Mouse (Mus musculus): ENCODE measurements at regions not wholly inside any gene's neighbourhood (a gene's known extent, or its start where the extent isn't known, plus 50 kb on each side); places are given as distances from the start of the nearest gene placed in this dataset.

DNA sequence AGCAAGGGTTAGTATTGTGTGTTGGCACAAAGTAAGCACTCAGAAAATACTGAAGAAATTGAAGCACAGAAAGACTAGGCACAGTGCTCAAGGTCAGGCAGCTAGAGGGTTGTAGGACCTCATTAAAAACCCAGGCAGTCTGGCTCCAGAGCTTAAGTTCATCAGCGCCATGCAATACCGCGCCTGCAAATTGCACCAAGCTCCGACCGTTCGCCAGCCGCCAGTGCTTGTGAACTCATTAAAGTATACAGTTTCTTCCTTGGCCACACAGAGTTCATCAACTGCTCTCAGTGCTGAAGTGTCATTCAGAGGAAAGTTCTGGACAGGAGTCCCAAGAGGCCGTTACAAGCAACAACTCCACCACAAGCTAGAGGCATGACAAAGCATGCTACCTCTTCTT, 397.5 kb downstream of the Lmo4 start:
- no peak for DNase-seq (ENCODE audit: low read depth, low spot score)

DNA sequence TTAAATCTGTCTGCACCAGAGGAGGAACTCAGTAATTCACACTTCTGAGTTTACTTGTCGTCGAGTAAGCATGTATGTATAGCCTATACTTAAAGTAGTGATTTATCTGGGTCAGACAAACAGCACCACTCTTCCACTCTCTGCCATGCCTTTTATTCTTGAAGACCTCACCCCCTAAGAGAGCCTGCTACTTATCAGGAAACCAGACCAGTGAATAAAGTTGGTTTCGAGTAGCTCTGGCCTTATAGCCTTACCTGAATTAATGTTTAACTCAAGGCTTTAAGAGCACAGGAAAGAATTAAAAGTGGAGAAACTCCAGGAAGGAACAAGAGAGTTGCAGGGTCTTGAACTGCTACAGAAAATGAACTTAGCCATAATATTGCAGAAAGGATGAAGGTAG, 398.1 kb downstream of the Lmo4 start:
- DNase-seq (ENCODE audit: low read depth, low spot score): no peak

DNA sequence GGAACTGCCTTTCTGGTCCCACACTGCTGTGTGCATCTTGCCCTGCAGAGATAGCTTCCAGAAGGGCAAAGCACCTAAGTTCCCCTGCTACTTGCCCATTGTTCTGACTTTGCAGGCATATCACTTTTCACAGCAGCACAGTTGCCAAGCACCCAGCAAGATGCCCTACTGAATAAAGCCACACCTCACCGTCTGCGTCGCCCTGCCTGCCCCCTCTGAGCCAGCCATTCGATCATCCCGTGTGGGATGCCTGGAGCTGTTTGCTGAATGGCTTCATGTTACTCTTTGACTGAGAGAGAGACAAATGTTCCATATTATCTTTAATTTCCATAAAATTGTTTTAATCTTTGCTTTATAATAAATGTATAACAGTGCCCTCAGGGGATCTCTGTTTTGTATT, 407.2 kb downstream of the Lmo4 start:
- DNase-seq (ENCODE audit: low read depth, low spot score): no peak

DNA sequence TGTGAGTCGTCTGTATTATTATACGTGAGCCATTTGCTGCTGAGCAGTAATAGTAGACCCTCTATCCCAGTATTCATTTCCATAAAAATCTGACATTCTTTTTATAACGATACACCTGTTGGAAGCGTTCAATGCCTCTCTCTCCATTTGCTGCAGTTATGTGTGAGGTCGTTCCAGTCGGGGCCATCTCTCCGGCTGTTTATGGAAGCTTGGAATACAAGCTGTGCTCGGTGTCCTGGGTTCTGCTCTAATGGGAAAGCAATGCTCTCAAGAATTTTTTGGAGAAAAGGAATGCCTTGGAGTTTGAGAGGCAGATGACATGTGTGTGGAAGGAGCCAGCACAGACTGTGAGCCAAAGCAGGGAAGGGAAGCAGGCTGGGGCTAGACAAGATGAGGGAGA, 414.1 kb downstream of the Lmo4 start:
- DNase-seq (ENCODE audit: low read depth, low spot score): no peak

DNA sequence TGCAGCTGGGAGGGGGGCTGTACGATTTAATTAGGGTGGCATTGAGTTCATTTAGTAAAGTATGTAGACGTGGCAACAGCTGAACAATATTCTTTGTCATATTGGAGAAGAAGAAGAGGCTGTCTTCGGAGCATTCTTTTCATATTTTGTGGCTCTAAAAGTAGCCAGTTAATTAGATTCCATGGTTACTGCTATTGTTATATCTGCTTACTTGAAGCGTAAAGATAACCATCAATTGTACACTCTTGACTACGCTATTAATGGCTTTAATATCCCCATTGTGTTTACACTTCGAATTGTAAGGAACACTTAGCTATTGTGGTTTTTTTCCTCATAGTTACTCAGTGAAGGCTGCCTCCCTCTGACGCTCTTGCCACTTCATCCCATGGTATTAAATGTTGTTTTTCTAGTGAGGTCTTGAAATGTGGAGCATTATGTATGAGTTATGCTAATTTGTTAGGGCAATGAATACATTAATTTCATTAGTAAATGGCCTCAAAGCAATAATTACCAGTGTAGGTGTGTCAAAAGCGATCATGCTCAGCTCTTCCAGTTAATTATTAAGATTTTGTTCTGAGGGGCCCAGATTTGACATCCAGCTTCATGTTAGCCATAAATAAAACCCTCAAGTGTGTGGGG, 415.0 kb downstream of the Lmo4 start:
- no peak for DNase-seq (ENCODE audit: low read depth, low spot score)

DNA sequence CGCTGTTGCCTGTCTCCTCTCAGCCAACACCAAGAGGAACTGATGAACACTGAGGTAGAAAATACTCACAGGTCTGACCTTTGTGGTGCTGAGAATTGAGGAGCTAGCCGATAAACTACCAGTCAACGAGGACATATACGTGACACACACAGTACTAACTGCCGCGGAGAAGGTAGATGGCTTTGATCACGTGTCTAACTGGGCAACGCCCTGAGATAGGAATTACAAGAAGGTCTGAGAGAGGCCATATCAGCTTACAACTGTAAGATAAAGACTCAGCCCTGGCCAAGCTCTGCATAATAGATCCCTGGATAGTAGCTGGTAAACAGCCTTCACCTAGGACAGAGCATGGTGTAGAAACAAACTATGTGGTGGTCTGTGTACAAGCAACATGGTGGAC, 418.1 kb downstream of the Lmo4 start:
- no peak for DNase-seq (ENCODE audit: low read depth, low spot score)

DNA sequence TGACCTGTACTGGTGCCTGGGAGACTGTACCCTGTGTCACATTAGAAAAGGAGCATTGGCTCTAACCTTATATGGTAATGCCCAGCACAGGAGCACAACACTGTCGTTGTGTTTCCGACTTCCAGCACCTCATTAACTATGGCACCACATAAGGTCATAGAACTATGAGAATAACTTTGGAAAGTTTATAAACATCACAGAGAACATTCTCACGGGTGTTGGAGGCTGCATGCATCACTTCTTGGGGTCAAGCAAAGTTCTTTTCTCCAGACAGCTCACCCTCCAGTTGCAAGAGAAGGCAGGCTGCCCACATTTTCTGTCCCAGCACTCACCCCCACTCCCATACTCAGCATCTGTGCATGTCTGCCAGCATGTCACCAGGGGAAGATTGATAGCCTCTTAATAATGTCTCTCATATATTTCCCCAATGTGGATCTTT, 420.6 kb downstream of the Lmo4 start:
- no peak for DNase-seq (ENCODE audit: low read depth, low spot score)

DNA sequence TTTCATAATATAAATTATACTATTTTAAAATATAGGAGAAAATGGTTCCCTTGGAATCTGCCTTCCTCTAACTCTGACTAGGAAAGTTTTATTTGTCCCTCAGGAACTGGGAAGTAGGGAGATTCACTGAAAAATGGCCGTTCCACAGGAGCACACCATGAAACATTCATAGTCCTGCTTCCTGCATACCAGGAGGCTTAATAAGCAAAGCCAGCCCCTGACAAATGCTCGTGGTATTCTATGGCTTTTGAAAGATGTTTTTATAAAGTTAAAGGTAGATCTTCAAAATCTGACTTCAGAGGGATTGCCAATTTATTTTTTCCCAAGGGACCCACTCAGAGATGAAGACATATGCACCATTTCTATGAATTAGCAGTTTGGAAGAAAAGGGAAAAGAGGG, 426.9 kb downstream of the Lmo4 start:
- no peak for DNase-seq (ENCODE audit: low read depth, low spot score)

DNA sequence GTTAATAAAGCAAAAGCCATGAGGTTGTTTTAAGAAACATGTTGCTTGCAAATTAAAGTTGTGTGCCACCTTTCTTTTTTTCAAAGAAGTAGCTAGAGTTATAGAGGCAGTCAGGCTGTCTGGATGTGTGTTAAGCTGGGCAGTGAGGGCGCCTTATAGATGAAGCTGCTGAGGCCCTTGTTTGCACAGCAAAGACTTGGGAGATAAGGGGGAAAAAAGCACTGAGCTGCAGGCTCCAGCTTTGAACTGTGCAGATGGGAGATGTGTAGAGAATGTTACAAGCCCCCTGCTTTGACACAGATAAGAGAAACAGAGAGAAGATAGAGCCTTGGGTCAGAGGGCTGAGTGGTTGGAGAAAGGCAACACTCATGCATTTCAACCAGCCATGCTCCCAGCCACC, 445.7 kb downstream of the Lmo4 start:
- no peak for DNase-seq (ENCODE audit: low read depth, low spot score)

DNA sequence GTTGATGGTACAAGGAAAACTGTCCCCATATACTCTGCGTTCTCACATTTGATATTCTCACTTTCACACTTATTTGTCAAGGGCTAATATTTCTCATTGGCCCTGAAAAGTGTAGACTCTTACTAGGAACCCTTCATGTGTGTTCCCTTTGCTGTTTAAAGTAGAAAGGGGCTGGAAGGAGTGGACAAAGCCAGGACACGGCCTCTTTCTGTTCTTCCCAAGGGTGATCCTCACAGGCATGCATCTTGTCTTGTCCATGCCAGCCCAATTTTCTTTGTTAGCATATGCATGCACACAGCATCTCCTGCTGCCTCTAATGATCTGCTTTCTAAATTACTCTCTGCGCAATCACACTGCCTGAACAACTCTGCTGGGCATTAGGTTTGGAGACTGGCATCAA, 451.8 kb downstream of the Lmo4 start:
- DNase-seq (ENCODE audit: low read depth, low spot score): no peak

DNA sequence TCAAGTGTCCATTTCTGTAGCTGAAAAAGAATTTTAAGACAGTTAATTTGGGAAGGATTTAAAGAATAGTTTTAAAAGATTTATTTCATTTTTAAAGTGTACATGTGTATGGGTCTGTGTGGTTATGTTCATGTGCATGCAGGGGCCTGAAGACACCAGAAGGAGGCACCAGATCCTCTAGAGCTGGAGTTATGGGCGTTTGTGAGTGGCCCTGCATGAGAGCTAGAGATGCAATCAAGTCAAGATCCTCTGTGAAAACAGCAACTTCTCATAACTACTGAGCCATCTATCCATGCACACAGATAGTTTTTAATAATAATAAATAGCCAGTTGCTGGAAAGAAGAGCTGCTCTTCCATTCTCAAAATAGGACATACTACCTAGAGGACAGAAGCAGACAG, 452.4 kb downstream of the Lmo4 start:
- no peak for DNase-seq (ENCODE audit: low read depth, low spot score)

DNA sequence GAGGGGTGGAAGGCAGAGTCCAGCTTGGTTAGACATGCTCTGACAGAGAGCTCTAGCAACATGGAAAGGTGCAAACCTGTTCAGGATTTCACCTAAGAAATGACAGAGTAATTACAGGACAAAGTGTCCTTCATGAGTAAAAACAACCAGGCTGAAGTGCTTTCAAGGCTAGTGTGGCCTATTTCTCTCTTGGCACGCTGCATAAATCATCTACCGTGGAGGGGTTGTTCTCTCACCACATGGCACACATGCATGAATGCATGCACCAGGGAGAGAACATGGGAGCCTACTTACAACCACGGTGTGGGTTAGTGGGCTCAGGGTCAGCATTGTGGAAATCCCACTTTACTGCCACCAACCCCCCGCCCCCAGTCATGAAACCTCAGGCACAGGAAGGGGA, 454.9 kb downstream of the Lmo4 start:
- no peak for DNase-seq (ENCODE audit: low read depth, low spot score)

DNA sequence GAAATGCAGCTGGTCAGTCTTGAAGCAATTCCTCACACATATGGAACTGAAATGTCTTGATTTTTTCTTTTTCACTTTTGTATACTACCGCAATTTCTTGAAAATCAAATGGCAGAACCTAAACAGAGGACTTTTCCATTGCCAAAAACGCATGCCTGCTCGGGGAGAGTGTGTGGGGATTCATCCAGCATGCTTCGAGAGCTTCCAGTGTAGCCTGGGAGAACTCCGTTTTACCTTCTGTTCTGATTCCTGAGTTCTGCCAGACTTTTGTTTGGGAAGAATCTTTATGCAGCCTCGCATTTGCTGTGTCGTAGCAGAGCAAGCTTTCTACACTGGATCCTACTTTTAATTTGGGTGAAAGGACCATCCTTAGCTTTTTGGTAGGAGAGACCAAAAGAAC, 461.4 kb downstream of the Lmo4 start:
- no peak for DNase-seq (ENCODE audit: low read depth, low spot score)

DNA sequence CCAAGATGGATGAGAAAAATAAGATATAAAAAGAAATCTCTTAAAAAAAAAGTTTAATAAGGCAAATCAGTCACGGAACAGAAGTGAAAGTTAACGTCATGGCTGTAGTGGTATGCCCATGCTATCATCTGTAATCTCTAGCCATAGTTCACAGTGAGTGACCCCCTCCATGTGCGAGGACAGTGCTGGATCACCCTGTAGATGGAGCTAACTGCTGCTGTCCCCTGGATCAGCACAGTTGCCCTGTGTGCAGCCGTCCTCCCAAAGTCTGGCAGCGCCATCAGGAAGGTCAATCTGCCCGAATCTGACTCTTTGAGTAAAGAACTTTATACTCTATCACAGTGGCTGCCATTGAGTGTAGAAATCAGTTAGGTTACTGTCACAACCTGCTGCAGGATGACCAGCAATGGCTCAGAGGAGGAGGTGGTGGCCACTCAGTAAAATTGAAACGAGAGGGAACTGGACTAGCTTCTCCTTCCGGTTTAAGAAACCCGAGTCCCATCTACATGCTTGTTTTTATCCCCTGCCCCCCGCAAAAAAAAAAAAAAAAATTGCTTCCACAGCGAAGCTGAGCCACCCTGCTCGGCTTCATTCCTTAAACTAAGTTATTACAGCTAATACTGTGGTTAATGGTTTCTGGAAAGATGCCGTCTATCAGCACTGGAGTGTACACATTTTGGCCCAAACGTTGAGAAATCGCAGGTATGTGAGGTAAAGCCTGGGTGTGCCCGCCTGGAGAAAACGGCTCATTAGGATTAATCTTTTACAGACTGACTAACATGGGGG, 462.0 kb downstream of the Lmo4 start:
- DNase-seq (ENCODE audit: low read depth, low spot score): no peak

DNA sequence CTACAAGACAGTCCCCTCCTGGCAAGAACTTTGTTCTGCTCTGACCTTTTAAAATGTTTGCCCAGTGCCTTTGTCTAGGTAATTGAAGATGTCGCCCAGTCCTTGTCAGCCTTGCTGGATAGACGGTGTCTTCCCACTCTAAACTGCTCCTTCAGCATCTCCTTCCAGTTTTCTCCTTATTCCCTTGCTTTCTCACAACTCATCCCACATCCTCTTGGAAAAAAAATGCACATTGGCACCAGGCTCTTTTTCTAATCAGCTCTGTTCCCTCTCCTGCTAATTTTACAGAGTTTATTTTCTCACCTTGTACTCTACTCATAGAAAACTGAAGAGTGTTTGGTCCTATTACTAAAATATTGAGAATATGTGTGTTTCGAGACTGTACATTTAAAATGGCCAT, 466.3 kb downstream of the Lmo4 start:
- DNase-seq (ENCODE audit: low read depth, low spot score): no peak

DNA sequence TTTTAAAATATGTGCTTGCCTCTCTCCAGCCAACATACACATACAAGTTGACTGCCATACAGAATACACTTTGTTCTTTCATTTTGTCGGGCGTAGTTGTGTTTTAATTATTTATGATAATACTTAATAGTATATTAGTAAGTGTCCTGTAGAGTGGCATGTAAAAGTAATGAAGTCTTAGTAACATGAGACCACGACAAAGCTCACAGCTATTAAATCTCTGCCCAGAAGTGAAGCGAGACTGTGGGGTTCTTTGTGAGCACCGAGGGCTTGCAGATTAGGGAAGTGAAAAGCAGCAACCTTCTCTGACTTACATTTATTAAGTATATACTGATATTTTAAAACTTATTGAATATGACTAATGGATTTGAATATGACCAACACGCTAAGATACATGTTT, 467.2 kb downstream of the Lmo4 start:
- no peak for DNase-seq (ENCODE audit: low read depth, low spot score)

DNA sequence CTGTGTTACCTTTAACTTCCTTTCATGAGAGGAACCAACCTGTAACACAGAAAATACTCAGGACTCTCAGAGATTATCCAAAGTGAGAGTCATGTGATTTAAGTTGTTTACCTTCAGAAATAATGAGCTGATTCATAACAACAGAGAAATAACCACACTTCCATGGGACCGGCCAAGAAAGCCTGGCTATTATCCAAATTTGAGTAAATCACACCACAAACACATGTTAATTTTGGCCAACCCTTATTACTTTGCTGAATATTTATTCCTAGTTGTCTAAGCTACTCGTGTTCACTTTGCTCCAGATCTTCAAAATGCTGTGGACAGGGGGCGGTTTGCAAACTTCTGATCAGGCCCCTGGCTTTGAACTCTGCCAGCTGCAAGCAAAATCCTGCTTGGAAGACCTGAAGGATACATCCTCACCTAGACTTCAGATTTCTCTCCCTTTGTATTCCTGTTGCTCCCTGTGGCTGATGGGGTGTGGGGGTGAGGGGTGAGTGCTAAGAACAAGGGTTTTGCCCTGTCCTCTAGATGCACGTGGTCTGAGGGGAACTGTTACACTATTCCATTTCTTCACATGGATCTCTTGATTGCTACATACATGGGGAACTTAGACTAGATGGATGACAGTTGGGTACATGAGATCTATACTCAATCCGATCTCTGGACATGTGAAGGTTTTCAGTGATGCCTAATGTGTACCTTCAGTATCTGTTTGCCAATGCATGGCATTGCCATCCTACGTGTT, 468.2 kb downstream of the Lmo4 start:
- no peak for DNase-seq (ENCODE audit: low read depth, low spot score)

DNA sequence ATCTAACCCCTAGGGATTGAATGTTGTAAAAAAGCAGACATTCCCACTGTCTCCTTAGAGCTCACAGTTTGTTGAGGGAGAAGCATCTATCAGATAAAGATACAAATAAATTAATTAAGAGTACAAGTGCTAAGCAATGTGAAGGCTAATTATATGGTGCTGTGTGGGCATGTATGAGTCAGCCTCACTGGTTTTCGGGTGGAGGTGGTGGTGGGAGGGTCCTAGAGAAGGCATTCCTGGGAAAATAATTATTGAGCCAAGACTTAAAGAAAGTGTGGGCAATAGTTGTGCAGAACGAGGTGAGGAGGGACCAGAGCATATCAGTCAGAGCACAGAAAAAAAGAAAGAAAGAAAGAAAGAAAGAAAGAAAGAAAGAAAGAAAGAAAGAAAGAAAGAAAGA, 470.2 kb downstream of the Lmo4 start:
- no peak for DNase-seq (ENCODE audit: low read depth, low spot score)

DNA sequence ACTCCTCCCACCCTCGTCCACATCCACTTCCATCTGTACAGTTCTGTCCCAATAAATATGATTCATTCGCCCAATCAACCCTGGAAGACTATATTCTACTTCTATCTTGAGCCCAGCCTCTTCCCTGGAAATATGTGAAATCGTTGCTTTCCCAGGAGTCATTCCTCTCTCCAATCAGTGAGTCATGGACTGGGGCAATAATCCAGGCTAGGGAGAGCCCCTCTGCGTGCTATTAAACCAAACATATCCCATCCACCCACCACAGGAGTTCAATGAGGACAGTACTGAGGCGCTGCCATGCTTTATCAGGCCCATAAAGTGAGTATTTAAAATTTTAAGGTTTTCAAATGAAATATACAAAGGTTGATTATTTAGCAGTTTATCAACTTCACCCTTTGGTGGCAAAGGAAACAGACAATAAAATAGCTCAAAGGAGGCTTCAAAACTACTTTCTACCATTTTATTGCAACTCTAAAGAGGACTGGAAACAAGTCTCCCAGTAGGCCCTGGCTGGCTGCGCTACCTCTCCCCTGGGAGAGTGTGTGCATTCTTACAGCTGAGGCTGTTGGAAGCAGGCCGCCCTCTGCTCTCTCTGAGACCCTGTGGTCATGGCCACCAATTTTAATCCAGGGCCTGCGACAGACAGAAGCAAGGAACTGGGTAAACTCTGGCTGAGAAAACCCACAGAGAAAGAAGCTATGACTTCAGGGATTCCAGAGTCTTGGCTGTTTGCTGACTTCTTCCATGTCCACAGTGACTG, 471.9 kb downstream of the Lmo4 start:
- DNase-seq (ENCODE audit: low read depth, low spot score): no peak

DNA sequence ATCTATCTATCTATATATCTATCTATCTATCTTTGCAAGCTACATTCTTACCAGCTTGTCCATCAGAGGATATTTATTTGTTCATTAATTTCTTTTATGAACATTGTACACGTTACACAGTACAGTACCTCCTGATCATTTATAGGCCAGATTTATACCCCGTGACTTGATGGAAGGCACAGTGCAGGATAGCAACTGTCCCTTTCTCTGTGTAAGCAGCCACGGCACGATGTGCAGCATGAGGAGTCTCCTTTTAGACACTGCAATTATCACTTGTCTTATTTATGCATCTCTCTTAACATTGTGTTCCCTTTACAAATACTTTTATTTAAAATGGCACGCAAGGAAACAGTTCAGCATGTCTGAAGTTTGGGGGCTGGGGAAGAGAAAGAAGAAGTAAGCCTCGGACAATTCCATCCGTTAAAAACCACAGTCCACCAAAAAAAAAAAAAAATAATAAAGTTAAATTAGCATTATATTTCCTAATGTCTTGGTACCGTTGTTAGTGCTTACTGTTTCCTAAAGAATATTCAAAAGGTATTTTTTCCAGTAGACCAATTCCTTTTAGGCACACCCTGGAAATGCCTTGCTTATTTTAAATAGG, 475.4 kb downstream of the Lmo4 start:
- DNase-seq (ENCODE audit: low read depth, low spot score): no peak

DNA sequence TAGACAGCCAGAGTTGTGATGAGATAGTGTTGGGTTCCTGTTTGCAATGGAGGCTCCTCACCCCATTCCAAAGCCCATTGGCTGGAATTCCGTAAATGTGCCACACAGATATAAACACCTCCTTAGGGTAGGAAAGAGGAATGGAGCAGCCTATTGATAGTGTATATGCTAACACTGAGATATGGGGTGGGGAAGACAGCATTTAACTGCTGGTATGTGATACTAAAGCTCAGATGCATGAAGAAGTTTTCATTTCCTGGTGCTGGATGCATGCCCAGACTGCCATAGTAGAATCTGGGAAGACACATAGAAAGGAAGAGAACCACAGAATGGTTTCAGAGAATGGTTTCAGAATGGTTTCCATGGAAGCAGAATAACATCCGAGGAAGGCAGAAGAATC, 482.4 kb downstream of the Lmo4 start:
- no peak for DNase-seq (ENCODE audit: low read depth, low spot score)

DNA sequence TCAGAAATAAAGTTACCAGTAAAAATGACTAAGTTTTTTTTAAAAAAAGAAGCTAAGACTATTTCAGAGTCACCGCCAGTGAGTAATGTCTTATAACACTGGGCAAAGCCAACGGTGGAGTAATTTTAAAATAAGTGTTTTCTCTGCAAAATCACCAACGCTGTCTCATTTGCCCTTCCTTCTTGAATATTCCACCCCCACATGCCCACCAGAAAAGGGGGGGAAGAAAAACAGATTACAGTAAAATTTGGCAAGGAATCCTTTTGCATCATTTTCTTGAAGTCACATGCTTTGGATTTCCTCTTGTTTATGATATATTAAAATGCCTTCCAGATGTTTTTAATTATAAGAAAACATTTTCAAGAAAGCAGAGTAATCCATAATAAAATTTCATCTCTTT, 482.9 kb downstream of the Lmo4 start:
- no peak for DNase-seq (ENCODE audit: low read depth, low spot score)

All from c-Kit-negative CD71-positive TER-119-positive erythroid progenitor cells, embryonic 14.5 days (primary cell).